Mouse (Mus musculus): Measurements from ENCODE around the gene Selenok.
A peak's percentile ranks its signal among the peaks of the same experiment; 100 is the strongest.

- TF ChIP-seq CTCF (IDR thresholded peaks at IDR 0.05; ENCODE audit: extremely low read depth, insufficient read length, insufficient replicate concordance, low read depth, low read length) (0 out of 2 replicates have a peak, but pooled peaks have one; percentile 3), POLR2A (IDR thresholded peaks at IDR 0.05; ENCODE audit: low read depth, low read length) (no peak)
Measured at GRCm38 (mm10) chr14:29940877-29941276, 27.2 kb upstream of the Selenok start.
